Mouse (Mus musculus) limb, embryonic 14.5 days (tissue): ENCODE data around the gene Zdhhc8. TPM values are rescaled to one million over a fixed set of nuclear protein-coding genes. Genes with fewer than 3 reads are reported as not detected.

Source experiments
- ATAC-seq: fragments of 200-750 bp; cut with Nextera tagmentation; 2 replicates; pipeline ENCODE4 v1.8.0; 2017; ENCODE audit warnings: low read depth, moderate number of reproducible peaks, moderate TSS enrichment; ENCODE audit not compliant: low FRiP score
- DNase-seq: peaks from one replicate; pipeline ENCODE4 v3.0.0-alpha.2; 2015; ENCODE audit warnings: low spot score
- H3K27ac ChIP-seq: fragments of 300-500 bp; sonication (generic); replicated peaks from 2 replicates; pipeline ENCODE4 v1.5.1; 2014; ENCODE audit warnings: low read depth, mild to moderate bottlenecking, low read length, moderate library complexity, mixed read lengths
- H3K27me3 ChIP-seq: fragments of 300-500 bp; sonication (generic); 2 replicates; pipeline ENCODE4 v1.6.1; 2014; ENCODE audit warnings: low read length, mixed read lengths; ENCODE audit not compliant: control insufficient read depth, insufficient read depth
- H3K36me3 ChIP-seq: fragments of 300-500 bp; sonication (generic); 2 replicates; pipeline ENCODE4 v1.6.1; 2014; ENCODE audit warnings: mild to moderate bottlenecking, low read length, moderate library complexity, mixed read lengths; ENCODE audit not compliant: control insufficient read depth, insufficient read depth
- H3K4me1 ChIP-seq: fragments of 300-500 bp; sonication (generic); 2 replicates; pipeline ENCODE4 v1.6.1; 2014; ENCODE audit warnings: antibody characterized with exemption, low read length, mixed read lengths; ENCODE audit not compliant: control insufficient read depth, insufficient read depth
- H3K4me2 ChIP-seq: fragments of 300-500 bp; sonication (generic); replicated peaks from 2 replicates; pipeline ENCODE4 v1.6.1; 2014; ENCODE audit warnings: low read depth, mild to moderate bottlenecking, low read length, moderate library complexity; ENCODE audit not compliant: severe bottlenecking
- H3K4me3 ChIP-seq: fragments of 300-500 bp; sonication (generic); replicated peaks from 2 replicates; pipeline ENCODE4 v1.5.1; 2014; ENCODE audit warnings: low read length
- H3K9ac ChIP-seq: fragments of 300-500 bp; sonication (generic); 2 replicates; pipeline ENCODE4 v1.6.1; 2014; ENCODE audit warnings: mild to moderate bottlenecking, low read depth, low read length, moderate library complexity; ENCODE audit not compliant: severe bottlenecking
- H3K9me3 ChIP-seq: fragments of 300-500 bp; sonication (generic); 2 replicates; pipeline ENCODE4 v1.6.1; 2016; ENCODE audit warnings: low read length; ENCODE audit not compliant: control insufficient read depth
- POLR2A ChIP-seq: fragments of 200-500 bp; IDR thresholded peaks from 2 replicates; pipeline ENCODE4 v1.8.0; 2012; ENCODE audit warnings: inconsistent platforms, mild to moderate bottlenecking, moderate library complexity, borderline replicate concordance; ENCODE audit not compliant: insufficient read depth, insufficient read length; ENCODE audit errors: extremely low read depth
- WGBS: fragments of 180-500 bp; shearing (Covaris S2); extraction: QIAGEN DNeasy Blood & Tissue Kit; methylation state at CpG from one replicate; pipeline ENCODE4 v1.1.7; 2014; 5-methylcytosine and 5-hydroxymethylcytosine counted together
- polyA plus RNA-seq, 2 experiments: library from polyadenylated mRNA; depleted of rRNA in 1 of 2; stranded (reverse) in 1 of 2; unstranded in 1 of 2; fragments of >200 nt; fragmentation: Nextera tagmentation in 1 of 2; extraction: Ambion mirVana in 1 of 2; gene quantifications; 2 replicates each; pipeline versions ENCODE4 v1.2.1 to v1.2.3; 2012 to 2014

Zdhhc8 gene
- 68.2 and 103 TPM in 2 replicates for polyA plus RNA-seq (2012; rRNA removed)
- 23.1 and 25.3 TPM in 2 replicates for polyA plus RNA-seq (2014; fragmentation: Nextera tagmentation; extraction: Ambion mirVana)

DNA sequence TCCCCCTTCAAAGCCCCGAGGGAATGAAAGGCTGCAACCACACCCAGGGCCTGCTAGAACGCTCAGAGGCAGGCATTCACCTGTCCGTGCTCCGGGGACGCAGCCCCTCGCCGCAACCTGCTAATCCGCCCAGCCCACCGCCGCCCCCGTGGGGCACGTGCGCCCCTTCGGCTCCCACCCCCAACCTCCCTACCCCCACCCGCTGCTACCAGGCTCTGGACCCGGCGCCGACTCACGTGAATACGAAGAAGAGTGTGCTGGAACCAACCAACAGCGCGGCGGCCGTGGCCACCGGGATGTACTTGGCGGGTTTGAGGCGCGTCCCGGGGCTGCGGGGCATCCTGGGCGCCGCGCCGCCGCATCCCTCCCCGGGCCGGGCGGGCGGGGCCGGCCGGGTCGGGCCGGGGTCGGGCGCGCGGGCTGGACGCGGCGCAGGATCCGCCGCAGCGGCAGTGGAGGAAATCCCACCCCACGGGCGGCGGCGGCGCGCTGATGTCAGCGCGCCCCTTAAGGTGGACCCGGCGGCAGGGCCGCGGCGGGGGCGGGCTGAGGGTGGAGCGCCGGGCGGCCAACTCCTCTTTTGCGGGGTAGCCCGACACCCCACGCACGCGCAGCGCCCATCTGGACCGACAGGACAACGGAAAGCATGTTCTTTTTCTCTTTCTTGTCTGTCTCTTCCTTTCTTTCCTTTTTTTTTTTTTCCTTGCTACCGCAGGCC is at the start of gene Zdhhc8:
Zdhhc8 (minus strand) TSS at position 466 of the 718 bp plus-strand sequence.
- Histone ChIP-seq H3K9ac (peak within 1 kb of the TSS; percentile 86), H3K9me3 (no peaks in the 10 kb centered on the region), H3K36me3 (peaks cover 20% of the 10 kb centered on the region), H3K27ac (peak within 1 kb of the TSS; percentile 71), H3K27me3 (no peaks in the 10 kb centered on the region), H3K4me1 (peaks cover 19% of the 10 kb centered on the region), H3K4me2 (peak within 1 kb of the TSS; percentile 77), H3K4me3 (peak within 1 kb of the TSS; percentile 83)
- ATAC-seq (peak; percentile 88), DNase-seq (peak; percentile 85)
- TF ChIP-seq POLR2A = no peak
- WGBS = under 1% methylated on average over 46 of the region's 79 CpGs

DNA sequence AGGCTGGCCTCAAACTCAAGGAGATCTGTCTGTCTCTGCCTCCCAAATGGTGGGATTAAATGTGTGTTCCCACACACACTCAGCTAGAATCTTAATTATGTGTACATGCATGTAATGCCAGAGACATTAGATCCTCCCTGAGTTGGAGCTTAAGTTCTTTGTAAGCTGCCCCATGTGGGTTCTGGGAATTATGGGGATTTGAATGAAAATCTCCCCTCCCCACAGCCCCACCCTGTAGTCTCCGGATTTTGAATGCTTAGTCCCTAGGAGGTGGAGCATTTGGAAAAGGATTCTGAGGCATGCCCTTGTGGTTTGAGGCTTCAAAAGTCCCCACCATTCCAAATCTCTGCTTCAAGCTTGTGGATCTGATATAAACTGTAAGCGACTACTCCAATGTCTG is 40.2 kb upstream of the Zdhhc8 start:
- no peaks in the 10 kb centered on the region for H3K4me1 ChIP-seq
- WGBS = 71% methylated on average over 2 of the region's 2 CpGs
- peaks cover 93% of the 10 kb centered on the region for H3K36me3 ChIP-seq
- no peak overlapping the region for H3K9ac ChIP-seq
- H3K27me3 ChIP-seq = no peaks in the 10 kb centered on the region
- DNase-seq (no peak), ATAC-seq (no peak)
- no peak for TF ChIP-seq POLR2A
- no peak overlapping the region for H3K27ac ChIP-seq
- H3K4me3 ChIP-seq = no peak overlapping the region
- no peaks in the 10 kb centered on the region for H3K9me3 ChIP-seq
- no peak overlapping the region for H3K4me2 ChIP-seq

DNA sequence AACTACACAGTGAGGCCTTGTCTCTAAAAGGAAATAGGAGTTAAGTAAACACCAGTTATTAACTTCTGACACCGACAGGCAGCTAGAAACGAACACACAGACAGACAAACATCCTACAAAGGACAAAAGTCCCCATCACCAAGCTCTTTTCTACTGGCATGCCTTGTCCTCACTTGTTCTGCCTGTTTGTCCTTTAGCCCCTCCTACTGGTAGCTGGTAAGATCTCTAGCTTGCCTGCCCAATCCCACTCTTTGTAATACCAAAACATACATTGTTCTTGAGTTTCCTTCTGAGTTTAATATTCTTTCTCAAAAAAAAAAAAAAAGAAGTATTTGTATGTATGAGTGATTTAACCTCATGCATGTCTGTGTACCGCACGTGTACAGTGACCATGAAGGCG is 33.2 kb upstream of the Zdhhc8 start:
- ATAC-seq (no peak), DNase-seq (no peak)
- no peak overlapping the region for H3K27ac ChIP-seq
- H3K36me3 ChIP-seq = peaks cover 94% of the 10 kb centered on the region
- WGBS = 92% methylated on average over 5 of the region's 5 CpGs
- H3K27me3 ChIP-seq = no peaks in the 10 kb centered on the region
- H3K4me3 ChIP-seq = no peak overlapping the region
- no peak overlapping the region for H3K9ac ChIP-seq
- no peak for TF ChIP-seq POLR2A
- no peaks in the 10 kb centered on the region for H3K4me1 ChIP-seq
- no peaks in the 10 kb centered on the region for H3K9me3 ChIP-seq
- H3K4me2 ChIP-seq = no peak overlapping the region

DNA sequence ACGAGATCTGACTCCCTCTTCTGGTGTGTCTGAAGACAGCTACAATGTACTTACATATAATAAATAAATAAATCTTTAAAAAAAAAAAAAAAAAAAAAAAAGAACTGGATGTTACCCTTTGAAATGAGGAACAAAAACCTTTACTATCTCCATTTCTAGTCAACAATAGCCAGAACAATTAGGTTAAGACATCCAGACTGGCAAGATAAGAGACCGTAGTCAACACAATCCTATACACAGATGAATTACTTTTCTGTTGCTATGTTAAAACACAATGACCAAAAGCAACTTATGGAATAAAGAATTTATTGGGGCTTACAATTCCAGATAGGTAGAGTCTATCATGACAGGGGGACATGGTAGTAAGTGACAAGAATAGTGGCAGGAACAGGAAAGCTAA is 30.1 kb upstream of the Zdhhc8 start:
- H3K27ac ChIP-seq = no peak overlapping the region
- no peaks in the 10 kb centered on the region for H3K27me3 ChIP-seq
- DNase-seq (no peak), ATAC-seq (no peak)
- no peak for TF ChIP-seq POLR2A
- 78% methylated on average over 2 of the region's 2 CpGs for WGBS
- H3K4me3 ChIP-seq = no peak overlapping the region
- H3K36me3 ChIP-seq = peaks cover 90% of the 10 kb centered on the region
- no peaks in the 10 kb centered on the region for H3K9me3 ChIP-seq
- no peak overlapping the region for H3K4me2 ChIP-seq
- H3K9ac ChIP-seq = no peak overlapping the region
- H3K4me1 ChIP-seq = no peaks in the 10 kb centered on the region

DNA sequence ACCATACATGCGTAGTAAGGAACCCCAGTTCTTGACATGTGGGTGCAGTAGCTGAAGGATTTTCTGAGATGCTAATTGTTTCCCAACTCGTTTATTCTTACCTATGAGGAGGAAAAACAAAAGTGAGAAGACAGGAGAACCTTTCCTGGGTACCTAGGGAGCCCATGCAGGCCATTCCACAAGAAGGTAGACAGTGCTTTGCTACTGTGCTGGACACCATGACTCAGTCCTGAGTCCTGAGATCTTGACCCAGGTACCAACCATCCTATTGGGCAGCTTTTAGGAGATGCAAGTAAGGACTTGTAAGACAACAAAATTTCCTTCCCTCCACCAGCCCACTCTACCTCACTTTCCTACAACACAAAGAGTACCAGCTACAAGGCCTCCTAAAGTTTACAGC is 23.3 kb upstream of the Zdhhc8 start, which contains the start of gene Gm49776:
Gm49776 (minus strand) TSS at position 101 of the 400 bp plus-strand sequence.
- H3K36me3 ChIP-seq = peaks cover 93% of the 10 kb centered on the region
- H3K27ac ChIP-seq = no peak within 1 kb of the TSS
- H3K27me3 ChIP-seq = no peaks in the 10 kb centered on the region
- ATAC-seq (no peak), DNase-seq (no peak)
- H3K9me3 ChIP-seq = no peaks in the 10 kb centered on the region
- 96% methylated on average over 2 of the region's 2 CpGs for WGBS
- TF ChIP-seq POLR2A = no peak
- H3K4me3 ChIP-seq = no peak within 1 kb of the TSS
- H3K4me1 ChIP-seq = no peaks in the 10 kb centered on the region
- no peak within 1 kb of the TSS for H3K4me2 ChIP-seq
- no peak within 1 kb of the TSS for H3K9ac ChIP-seq

DNA sequence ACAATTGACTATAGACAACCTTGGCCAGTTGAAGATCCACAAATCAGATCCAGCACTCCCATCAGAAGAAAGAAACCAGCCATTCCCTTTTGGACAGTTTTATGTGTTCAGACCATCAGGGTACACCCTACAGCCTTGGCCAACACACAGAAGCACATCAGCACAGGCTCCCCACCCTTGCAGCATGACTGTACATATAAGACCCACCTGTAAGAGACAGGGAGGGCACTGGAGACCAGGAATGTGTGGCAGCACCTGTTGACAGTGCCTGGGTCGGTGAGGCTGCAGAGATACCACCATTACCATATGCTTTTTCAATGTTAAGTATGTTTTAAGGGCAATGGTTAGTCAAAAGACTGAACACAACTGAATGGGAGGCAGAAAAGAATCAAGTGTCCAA is 18.9 kb upstream of the Zdhhc8 start:
- WGBS = 82% methylated on average over 1 of the region's 1 CpGs
- DNase-seq = no peak
- Histone ChIP-seq H3K4me1 (peaks cover 16% of the 10 kb centered on the region; the same call in 1 of the 2 replicates), H3K27me3 (no peaks in the 10 kb centered on the region), H3K36me3 (peaks cover 80% of the 10 kb centered on the region), H3K4me3 (no peak overlapping the region), H3K27ac (no peak overlapping the region), H3K9me3 (no peaks in the 10 kb centered on the region), H3K4me2 (no peak overlapping the region), H3K9ac (no peak overlapping the region)
- TF ChIP-seq POLR2A = no peak
- ATAC-seq = no peak
